Mouse (Mus musculus): Measurements from ENCODE around the gene Hes7. TPM values are rescaled to one million over a fixed set of nuclear protein-coding genes. Genes with fewer than 3 reads are reported as not detected.
A peak's percentile ranks its signal among the peaks of the same experiment; 100 is the strongest.

Gene Hes7
- total RNA-seq (2021): under 1 TPM in 1 of 2 experiments, not detected in 1; 0.10 TPM
- long read RNA-seq, experiment 1: 0 reads
- long read RNA-seq, experiment 2, partial matches to known transcripts: 1 of 1 reads
- long read RNA-seq, experiment 2, other reads (novel, unspliced or antisense): 0 of 1 reads

- intact Hi-C loops (cut with DNase I; ENCODE audit: low total_unique reads): loop anchor here (5.0 kb wide), 1 partner anchor 53 kb away; no protein-coding TSS in a partner anchor
- no peak for DNase-seq
These were observed at the start of gene Hes7 for GRCm38 (mm10) chr11:69120221-69121000. Hes7 (plus strand) TSS chr11:69120404.

- peak; percentile 93 for DNase-seq
- intact Hi-C loops (cut with DNase I; ENCODE audit: low total_unique reads): no loop called here
These were observed 49.5 kb upstream of the Hes7 start, which contains the start of gene Tmem107 for GRCm38 (mm10) chr11:69070590-69071222. Tmem107 (plus strand) TSS chr11:69070806.

- peak; percentile 17 for DNase-seq
- intact Hi-C loops (cut with DNase I; ENCODE audit: low total_unique reads): no loop called here
These were observed 48.9 kb upstream of the Hes7 start for GRCm38 (mm10) chr11:69071262-69071661.

GRCm38 (mm10) chr11:69072234-69072633 lies 48.0 kb upstream of the Hes7 start:
- DNase-seq: no peak
- intact Hi-C loops (cut with DNase I; ENCODE audit: low total_unique reads): no loop called here

- DNase-seq: no peak
- intact Hi-C loops (cut with DNase I; ENCODE audit: low total_unique reads): no loop called here
These were observed 47.5 kb upstream of the Hes7 start for GRCm38 (mm10) chr11:69072666-69073064.

GRCm38 (mm10) chr11:69073065-69073888 lies 46.9 kb upstream of the Hes7 start:
- intact Hi-C loops (cut with DNase I; ENCODE audit: low total_unique reads): no loop called here
- peak; percentile 76 for DNase-seq

GRCm38 (mm10) chr11:69073951-69074775 lies 46.0 kb upstream of the Hes7 start:
- intact Hi-C loops (cut with DNase I; ENCODE audit: low total_unique reads): no loop called here

GRCm38 (mm10) chr11:69074776-69075069 lies 45.5 kb upstream of the Hes7 start:
- no peak for DNase-seq
- intact Hi-C loops (cut with DNase I; ENCODE audit: low total_unique reads): no loop called here

More at GRCm38 (mm10) chr11:69073951-69074775, 46.0 kb upstream of the Hes7 start:
- DNase-seq: no peak

GRCm38 (mm10) chr11:69075764-69076479 lies 44.3 kb upstream of the Hes7 start:
- no peak for DNase-seq
- intact Hi-C loops (cut with DNase I; ENCODE audit: low total_unique reads): no loop called here

- intact Hi-C loops (cut with DNase I; ENCODE audit: low total_unique reads): no loop called here
These were observed 43.6 kb upstream of the Hes7 start for GRCm38 (mm10) chr11:69076572-69076971.

GRCm38 (mm10) chr11:69077316-69077715 lies 42.9 kb upstream of the Hes7 start:
- intact Hi-C loops (cut with DNase I; ENCODE audit: low total_unique reads): no loop called here
- DNase-seq: no peak

More at GRCm38 (mm10) chr11:69076572-69076971, 43.6 kb upstream of the Hes7 start:
- DNase-seq: no peak

- intact Hi-C loops (cut with DNase I; ENCODE audit: low total_unique reads): no loop called here
- no peak for DNase-seq
These were observed 42.2 kb upstream of the Hes7 start for GRCm38 (mm10) chr11:69078041-69078440.

GRCm38 (mm10) chr11:69078805-69079438 lies 41.3 kb upstream of the Hes7 start:
- peak; percentile 31 for DNase-seq
- intact Hi-C loops (cut with DNase I; ENCODE audit: low total_unique reads): no loop called here

GRCm38 (mm10) chr11:69080102-69080854 lies 39.9 kb upstream of the Hes7 start:
- no peak for DNase-seq
- intact Hi-C loops (cut with DNase I; ENCODE audit: low total_unique reads): no loop called here

GRCm38 (mm10) chr11:69080855-69081222 lies 39.4 kb upstream of the Hes7 start:
- intact Hi-C loops (cut with DNase I; ENCODE audit: low total_unique reads): no loop called here
- DNase-seq: no peak

- intact Hi-C loops (cut with DNase I; ENCODE audit: low total_unique reads): no loop called here
These were observed 38.6 kb upstream of the Hes7 start for GRCm38 (mm10) chr11:69081613-69082012.

GRCm38 (mm10) chr11:69085608-69086007 lies 34.6 kb upstream of the Hes7 start:
- intact Hi-C loops (cut with DNase I; ENCODE audit: low total_unique reads): no loop called here
- no peak for DNase-seq

More at GRCm38 (mm10) chr11:69081613-69082012, 38.6 kb upstream of the Hes7 start:
- DNase-seq: no peak
